Mouse (Mus musculus) small intestine, adult 2 months (tissue): ENCODE data around the gene Hdac9. TPM values are rescaled to one million over a fixed set of nuclear protein-coding genes. Genes with fewer than 3 reads are reported as not detected.

ENCODE experiments used
- H3K27ac ChIP-seq: fragments of 200-500 bp; 2 replicates; pipeline ENCODE4 v1.5.1; 2012; ENCODE audit warnings: low read depth, low read length, control low read depth, inconsistent platforms; ENCODE audit not compliant: insufficient read depth
- H3K27me3 ChIP-seq: fragments of 200-500 bp; 2 replicates; pipeline ENCODE4 v1.6.1; 2012; ENCODE audit warnings: mild to moderate bottlenecking, moderate library complexity, low read length, inconsistent platforms; ENCODE audit not compliant: control insufficient read depth, insufficient read depth
- H3K36me3 ChIP-seq: fragments of 200-500 bp; 2 replicates; pipeline ENCODE4 v1.6.1; 2012; ENCODE audit warnings: mild to moderate bottlenecking, low read length, control low read depth, inconsistent platforms; ENCODE audit not compliant: control insufficient read depth, insufficient read depth
- H3K4me1 ChIP-seq: fragments of 200-500 bp; 2 replicates; pipeline ENCODE4 v1.6.1; 2012; ENCODE audit warnings: low read length, inconsistent platforms, mixed read lengths; ENCODE audit not compliant: control insufficient read depth, insufficient read depth, insufficient read length
- H3K4me3 ChIP-seq: fragments of 200-500 bp; 2 replicates; pipeline ENCODE4 v1.5.1; 2012; ENCODE audit warnings: low read depth, mild to moderate bottlenecking, control low read depth, inconsistent platforms, low read length, moderate library complexity
- CTCF ChIP-seq: fragments of 200-500 bp; IDR thresholded peaks from 2 replicates; pipeline ENCODE4 v1.5.1; 2012; ENCODE audit warnings: low read depth, mild to moderate bottlenecking, control low read depth, inconsistent platforms, low read length, moderate library complexity, mixed read lengths; ENCODE audit not compliant: insufficient replicate concordance, insufficient read length; ENCODE audit errors: extremely low read depth
- POLR2A ChIP-seq: fragments of 200-500 bp; IDR thresholded peaks from 2 replicates; pipeline ENCODE4 v1.6.1; 2012; ENCODE audit warnings: low read depth, mild to moderate bottlenecking, control low read depth, inconsistent platforms, low read length, moderate library complexity
- WGBS: fragments of 180-500 bp; shearing (Covaris S2); methylation state at CpG from one replicate; pipeline ENCODE4 v1.1.7; 2018; 5-methylcytosine and 5-hydroxymethylcytosine counted together
- polyA plus RNA-seq: library from polyadenylated mRNA; depleted of rRNA; stranded (reverse); fragments of >200 nt; gene quantifications from 2 replicates; pipeline ENCODE4 v1.2.3, GENCODE M21; 2012

Gene Hdac9
- polyA plus RNA-seq, 1 experiment, result 0.84 TPM

- Histone ChIP-seq H3K27me3 (no peaks in the 10 kb centered on the region), H3K36me3 (no peaks in the 10 kb centered on the region), H3K4me1 (no peaks in the 10 kb centered on the region), H3K4me3 (no peak overlapping the region), H3K27ac (no peak overlapping the region)
- TF ChIP-seq CTCF, result no peak
- no peak for TF ChIP-seq POLR2A
- 80% methylated on average over 1 of the region's 1 CpGs for WGBS
These were observed 108.7 kb downstream of the Hdac9 start for GRCm38 (mm10) chr12:34808180-34808579.

GRCm38 (mm10) chr12:34806528-34806927, 110.4 kb downstream of the Hdac9 start:
- Histone ChIP-seq H3K4me1 (no peaks in the 10 kb centered on the region), H3K27me3 (no peaks in the 10 kb centered on the region), H3K4me3 (no peak overlapping the region), H3K36me3 (no peaks in the 10 kb centered on the region), H3K27ac (no peak overlapping the region)
- TF ChIP-seq POLR2A (no peak), CTCF (no peak)

- 60% methylated on average over 2 of the region's 2 CpGs for WGBS
- Histone ChIP-seq H3K4me1 (no peaks in the 10 kb centered on the region), H3K36me3 (no peaks in the 10 kb centered on the region), H3K27ac (no peak overlapping the region), H3K27me3 (no peaks in the 10 kb centered on the region), H3K4me3 (no peak overlapping the region)
- TF ChIP-seq POLR2A (no peak), CTCF (no peak)
These were observed 113.2 kb downstream of the Hdac9 start for GRCm38 (mm10) chr12:34803721-34804120.

GRCm38 (mm10) chr12:34802308-34802707, 114.6 kb downstream of the Hdac9 start:
- no peak for TF ChIP-seq POLR2A
- TF ChIP-seq CTCF, result no peak
- H3K4me1 ChIP-seq, result no peaks in the 10 kb centered on the region
- no peak overlapping the region for H3K4me3 ChIP-seq
- no peaks in the 10 kb centered on the region for H3K27me3 ChIP-seq
- H3K27ac ChIP-seq, result no peak overlapping the region
- 78% methylated on average over 4 of the region's 4 CpGs for WGBS
- no peaks in the 10 kb centered on the region for H3K36me3 ChIP-seq

GRCm38 (mm10) chr12:34801752-34802151, 115.1 kb downstream of the Hdac9 start:
- TF ChIP-seq CTCF (no peak), POLR2A (no peak)
- Histone ChIP-seq H3K27me3 (no peaks in the 10 kb centered on the region), H3K4me3 (no peak overlapping the region)

GRCm38 (mm10) chr12:34797389-34797788, 119.5 kb downstream of the Hdac9 start:
- H3K27me3 ChIP-seq, result no peaks in the 10 kb centered on the region
- H3K4me1 ChIP-seq, result no peaks in the 10 kb centered on the region
- 57% methylated on average over 2 of the region's 2 CpGs for whole genome bisulfite sequencing
- no peaks in the 10 kb centered on the region for H3K36me3 ChIP-seq
- TF ChIP-seq CTCF (no peak), POLR2A (no peak)
- no peak overlapping the region for H3K27ac ChIP-seq
- no peak overlapping the region for H3K4me3 ChIP-seq

More at GRCm38 (mm10) chr12:34801752-34802151, 115.1 kb downstream of the Hdac9 start:
- H3K36me3 ChIP-seq, result no peaks in the 10 kb centered on the region
- H3K27ac ChIP-seq, result no peak overlapping the region
- H3K4me1 ChIP-seq, result no peaks in the 10 kb centered on the region

- 52% methylated on average over 4 of the region's 4 CpGs for WGBS
- TF ChIP-seq POLR2A (no peak), CTCF (no peak)
- H3K4me3 ChIP-seq, result no peak overlapping the region
These were observed 121.4 kb downstream of the Hdac9 start for GRCm38 (mm10) chr12:34795487-34795886.

GRCm38 (mm10) chr12:34792113-34792452, 124.8 kb downstream of the Hdac9 start:
- Histone ChIP-seq H3K4me3 (no peak overlapping the region), H3K27ac (no peak overlapping the region), H3K27me3 (no peaks in the 10 kb centered on the region), H3K4me1 (no peaks in the 10 kb centered on the region), H3K36me3 (no peaks in the 10 kb centered on the region)
- WGBS, result 73% methylated on average over 3 of the region's 3 CpGs
- TF ChIP-seq CTCF (no peak), POLR2A (no peak)

More at GRCm38 (mm10) chr12:34795487-34795886, 121.4 kb downstream of the Hdac9 start:
- no peaks in the 10 kb centered on the region for H3K36me3 ChIP-seq
- no peak overlapping the region for H3K27ac ChIP-seq
- no peaks in the 10 kb centered on the region for H3K4me1 ChIP-seq
- no peaks in the 10 kb centered on the region for H3K27me3 ChIP-seq
